Mouse (Mus musculus) bone marrow macrophage, adult 2 months (primary cell): ENCODE results near the gene Stat3.

ENCODE experiments used
- CTCF ChIP-seq: IDR thresholded peaks from 2 replicates; pipeline ENCODE4 v1.5.1; 2012; ENCODE audit warnings: low read depth, mild to moderate bottlenecking, low read length, moderate library complexity
- POLR2A ChIP-seq: IDR thresholded peaks from 2 replicates; pipeline ENCODE4 v1.6.1; 2012; ENCODE audit warnings: mild to moderate bottlenecking, low read depth, low read length, borderline replicate concordance

GRCm38 (mm10) chr11:100930611-100931010 is 8.7 kb downstream of the Stat3 start:
- TF ChIP-seq CTCF, result no peak
- TF ChIP-seq POLR2A, result no peak
